Mouse (Mus musculus) forebrain, embryonic 10.5 days (tissue): ENCODE measurements around the gene Rad9a. TPM values are rescaled to one million over a fixed set of nuclear protein-coding genes. Genes with fewer than 3 reads are reported as not detected.

ENCODE experiments used
- microRNA-seq: library from miRNA; unstranded; fragments of <30 nt; microRNA quantifications from one replicate; pipeline ENCODE4, GENCODE M21; 2017
- polyA plus RNA-seq: library from polyadenylated mRNA; unstranded; fragments of >200 nt; fragmentation: Nextera tagmentation; extraction: Ambion mirVana; gene quantifications from 2 replicates; pipeline ENCODE4 v1.2.1, GENCODE M21; 2016

The Rad9a gene
- polyA plus RNA-seq, 1 experiment from 2014 or later: 57.4 TPM

Small RNA genes lying within 50 kb of the gene (microRNA-seq; reads per million reads assigned to microRNA genes)
- gene Gm26115: not detected

Other genes starting within 250 kb of the Rad9a start
- not detected in 2 replicates for gene Aldh3b3, start 243.0 kb downstream of the Rad9a start, polyA plus RNA-seq
- 0.37 and 0.39 TPM in 2 replicates for gene Aldh3b2, start 229.3 kb downstream of the Rad9a start, polyA plus RNA-seq
- 1.8 and 2.5 TPM in 2 replicates for gene Acy3, start 215.1 kb downstream of the Rad9a start, polyA plus RNA-seq
- gene Tbx10, start 208.9 kb downstream of the Rad9a start, polyA plus RNA-seq: not detected in 2 replicates
- 24.8 and 30.4 TPM in 2 replicates for gene Nudt8, start 201.1 kb downstream of the Rad9a start, polyA plus RNA-seq
- gene Gm49405, start 201.0 kb downstream of the Rad9a start, polyA plus RNA-seq: 2.8 and 3.5 TPM in 2 replicates
- gene Doc2g, start 198.3 kb downstream of the Rad9a start, polyA plus RNA-seq: 3.6 and 4.0 TPM in 2 replicates
- 208 and 210 TPM in 2 replicates for gene Ndufv1, start 188.9 kb downstream of the Rad9a start, polyA plus RNA-seq
- gene Gstp1, start 163.7 kb downstream of the Rad9a start, polyA plus RNA-seq: 412 and 423 TPM in 2 replicates
- gene Gstp2, start 155.6 kb downstream of the Rad9a start, polyA plus RNA-seq: 0.27 and 0.46 TPM in 2 replicates
- gene Gstp3, start 142.1 kb downstream of the Rad9a start, polyA plus RNA-seq: not detected in 2 replicates
- not detected in 2 replicates for gene Cabp2, start 120.1 kb downstream of the Rad9a start, polyA plus RNA-seq
- 85.8 and 86.6 TPM in 2 replicates for gene Cdk2ap2, start 104.5 kb downstream of the Rad9a start, polyA plus RNA-seq
- 12.1 and 15.8 TPM in 2 replicates for gene Pitpnm1, start 101.7 kb downstream of the Rad9a start, polyA plus RNA-seq
- gene Aip, start 75.8 kb downstream of the Rad9a start, polyA plus RNA-seq: 55.2 and 56.5 TPM in 2 replicates
- gene Gpr152, start 61.9 kb downstream of the Rad9a start, polyA plus RNA-seq: not detected in 2 replicates
- gene Cabp4, start 57.6 kb downstream of the Rad9a start, polyA plus RNA-seq: not detected in 2 replicates
- 128 and 130 TPM in 2 replicates for gene Coro1b, start 53.0 kb downstream of the Rad9a start, polyA plus RNA-seq
- 0.71 TPM in 1 of 2 replicates, not detected in the other for gene Ptprcap, start 48.1 kb downstream of the Rad9a start, polyA plus RNA-seq
- gene Rps6kb2, start 38.3 kb downstream of the Rad9a start, polyA plus RNA-seq: 59.7 TPM in 2 replicates
- gene Carns1, start 26.2 kb downstream of the Rad9a start, polyA plus RNA-seq: 2.5 TPM in 2 replicates
- gene Tbc1d10c, start 10.4 kb downstream of the Rad9a start, polyA plus RNA-seq: 0.43 and 0.47 TPM in 2 replicates
- 998 and 1,002 TPM in 2 replicates for gene Ppp1ca, start 9.6 kb downstream of the Rad9a start, polyA plus RNA-seq
- 0.86 and 1.1 TPM in 2 replicates for gene Clcf1, start 12.6 kb upstream of the Rad9a start, polyA plus RNA-seq
- not detected in 2 replicates for gene AC109138.7, start 12.7 kb upstream of the Rad9a start, polyA plus RNA-seq
- gene Pold4, start 30.2 kb upstream of the Rad9a start, polyA plus RNA-seq: 10.4 and 10.6 TPM in 2 replicates
- gene Ssh3, start 67.5 kb upstream of the Rad9a start, polyA plus RNA-seq: 3.1 and 3.6 TPM in 2 replicates
- gene Ankrd13d, start 81.5 kb upstream of the Rad9a start, polyA plus RNA-seq: 7.9 and 9.2 TPM in 2 replicates
- 13.6 and 15.0 TPM in 2 replicates for gene Grk2, start 104.6 kb upstream of the Rad9a start, polyA plus RNA-seq
- gene Kdm2a, start 196.6 kb upstream of the Rad9a start, polyA plus RNA-seq: 55.2 and 57.2 TPM in 2 replicates
- gene Rhod, start 237.8 kb upstream of the Rad9a start, polyA plus RNA-seq: 20.8 and 23.2 TPM in 2 replicates